Mouse (Mus musculus) embryonic fibroblast, embryonic 13.5 days (primary cell): ENCODE data around the gene Tmem267.
"Not testable (repeated sequence)": the region's sequence is repeated elsewhere in the genome, so short reads cannot be mapped to it uniquely, and the experiment has no call there.

Experiments used
- CTCF ChIP-seq: IDR thresholded peaks from 2 replicates; pipeline ENCODE4 v1.5.1; 2011; ENCODE audit warnings: mild to moderate bottlenecking, control low read depth, low read length, moderate library complexity, borderline replicate concordance; ENCODE audit not compliant: insufficient read depth
- POLR2A ChIP-seq: IDR thresholded peaks from 2 replicates; pipeline ENCODE4 v1.6.1; 2011; ENCODE audit warnings: low read depth, mild to moderate bottlenecking, control low read depth, low read length, moderate library complexity

- TF ChIP-seq POLR2A, CTCF: not testable (repeated sequence)
Observed at GRCm38 (mm10) chr13:119600166-119600565, 112.3 kb downstream of the Tmem267 start.
